Mouse (Mus musculus) C2C12 (cell line): ENCODE results near the gene Mapk11. TPM values are rescaled to one million over a fixed set of nuclear protein-coding genes. Genes with fewer than 3 reads are reported as not detected.
A peak's percentile ranks its signal among the peaks of the same experiment; 100 is the strongest.

Experiments
- H3K27me3 ChIP-seq: one replicate; pipeline ENCODE4 v1.6.1; 2011; ENCODE audit not compliant: control insufficient read depth, insufficient read depth, insufficient read length
- H3K36me3 ChIP-seq: one replicate; pipeline ENCODE4 v1.6.1; 2011; ENCODE audit not compliant: control insufficient read depth, insufficient read depth
- H3K4me3 ChIP-seq: one replicate; pipeline ENCODE4 v1.5.1; 2011; ENCODE audit warnings: mild to moderate bottlenecking, control low read depth; ENCODE audit not compliant: poor library complexity, insufficient read depth, severe bottlenecking
- H3K79me2 ChIP-seq: one replicate; pipeline ENCODE4 v1.6.1; 2011; ENCODE audit not compliant: control insufficient read depth, insufficient read depth
- H3K79me3 ChIP-seq: one replicate; pipeline ENCODE4 v1.6.1; 2011; ENCODE audit warnings: low read depth, control low read depth
- H3ac ChIP-seq: one replicate; pipeline ENCODE3; 2011; ENCODE audit warnings: low read depth; ENCODE audit not compliant: control insufficient read depth, insufficient read length
- CEBPB ChIP-seq: IDR thresholded peaks from one replicate; pipeline ENCODE4 v1.6.1; 2011; ENCODE audit warnings: low read depth, mild to moderate bottlenecking, control low read depth, moderate library complexity
- CTCF ChIP-seq: IDR thresholded peaks from one replicate; pipeline ENCODE4 v1.5.1; 2011; ENCODE audit not compliant: control insufficient read depth, insufficient read depth, insufficient read length
- FOSL1 ChIP-seq: IDR thresholded peaks from one replicate; pipeline ENCODE4 v1.8.0; 2011; ENCODE audit warnings: mild to moderate bottlenecking, low read length; ENCODE audit not compliant: poor library complexity, insufficient read depth, severe bottlenecking
- MAX ChIP-seq: IDR thresholded peaks from one replicate; pipeline ENCODE4 v1.6.1; 2011; ENCODE audit warnings: mild to moderate bottlenecking, control low read depth
- MYOD1 ChIP-seq: IDR thresholded peaks from one replicate; pipeline ENCODE4 v1.6.1; 2011; ENCODE audit warnings: low read depth; ENCODE audit not compliant: control insufficient read depth, insufficient read length
- MYOG ChIP-seq: IDR thresholded peaks from one replicate; pipeline ENCODE4 v1.6.1; 2011; ENCODE audit not compliant: control insufficient read depth, insufficient read length; ENCODE audit errors: extremely low read depth
- USF1 ChIP-seq: IDR thresholded peaks from one replicate; pipeline ENCODE4 v1.6.1; 2011; ENCODE audit warnings: low read depth, mild to moderate bottlenecking, control low read depth, moderate library complexity
- polyA plus RNA-seq: library from polyadenylated mRNA; unstranded; fragments of >200 nt; fragmentation: generic; extraction: Trizol; gene quantifications from one replicate; pipeline ENCODE4 v1.2.1, GENCODE M21; 2012; ENCODE audit warnings: missing spikeins

The Mapk11 gene
- polyA plus RNA-seq, 1 experiment: 14.9 TPM

- Histone ChIP-seq H3K79me3 (peaks cover 7% of the 10 kb centered on the region), H3K4me3 (no peak overlapping the region), H3K36me3 (no peaks in the 10 kb centered on the region), H3K27me3 (no peaks in the 10 kb centered on the region), H3ac (no peak overlapping the region), H3K79me2 (peaks cover 13% of the 10 kb centered on the region)
- no peak for TF ChIP-seq MAX
- TF ChIP-seq USF1: no peak
- TF ChIP-seq CTCF: no peak
Observed at GRCm38 (mm10) chr15:89184141-89184936, 34.9 kb upstream of the Mapk11 start.

- Histone ChIP-seq H3K79me3 (peaks cover 20% of the 10 kb centered on the region), H3ac (no peak overlapping the region), H3K27me3 (no peaks in the 10 kb centered on the region), H3K4me3 (no peak overlapping the region), H3K79me2 (peaks cover 28% of the 10 kb centered on the region), H3K36me3 (no peaks in the 10 kb centered on the region)
- TF ChIP-seq MYOD1 (no peak), FOSL1 (no peak), MAX (no peak), CTCF (no peak), CEBPB (no peak), USF1 (no peak), MYOG (no peak)
Observed at GRCm38 (mm10) chr15:89182842-89183241, 33.4 kb upstream of the Mapk11 start.

GRCm38 (mm10) chr15:89182328-89182741 lies 32.9 kb upstream of the Mapk11 start:
- no peaks in the 10 kb centered on the region for H3K27me3 ChIP-seq
- no peak overlapping the region for H3K4me3 ChIP-seq
- TF ChIP-seq CTCF (peak; percentile 36), FOSL1 (no peak)
- no peak overlapping the region for H3ac ChIP-seq
- peaks cover 33% of the 10 kb centered on the region for H3K79me2 ChIP-seq
- peaks cover 23% of the 10 kb centered on the region for H3K79me3 ChIP-seq
- peaks cover 2% of the 10 kb centered on the region for H3K36me3 ChIP-seq

GRCm38 (mm10) chr15:89181561-89182270 lies 32.3 kb upstream of the Mapk11 start:
- peak overlapping the region; percentile 95 for H3K4me3 ChIP-seq
- no peak for TF ChIP-seq FOSL1
- no peak for TF ChIP-seq MAX
- TF ChIP-seq CEBPB: no peak
- TF ChIP-seq USF1: no peak
- TF ChIP-seq MYOG: no peak
- TF ChIP-seq MYOD1: no peak
- TF ChIP-seq CTCF: no peak
- no peaks in the 10 kb centered on the region for H3K27me3 ChIP-seq
- H3K36me3 ChIP-seq: peaks cover 8% of the 10 kb centered on the region
- H3ac ChIP-seq: no peak overlapping the region
- peaks cover 30% of the 10 kb centered on the region for H3K79me3 ChIP-seq
- peaks cover 39% of the 10 kb centered on the region for H3K79me2 ChIP-seq

- Histone ChIP-seq H3K36me3 (peaks cover 15% of the 10 kb centered on the region), H3K79me3 (peaks cover 40% of the 10 kb centered on the region), H3K79me2 (peaks cover 49% of the 10 kb centered on the region), H3K4me3 (peak within 1 kb of the TSS; percentile 95), H3ac (peak within 1 kb of the TSS; percentile 63), H3K27me3 (no peaks in the 10 kb centered on the region)
- TF ChIP-seq MYOG (no peak), MAX (peak; percentile 95)
Observed at GRCm38 (mm10) chr15:89180571-89181229, 31.3 kb upstream of the Mapk11 start, which contains the start of gene Plxnb2. TSS of gene Plxnb2 (minus strand) at chr15:89180788.
